In genomic region chr9:108991428-108992084, GRCm38 (mm10) we compare ENCODE assay signal across 8 mouse cellular contexts. TPM values are rescaled to one million over a fixed set of nuclear protein-coding genes. Genes with fewer than 3 reads are reported as not detected.
A peak's percentile ranks its signal among the peaks of the same experiment; 100 is the strongest.
DNase-seq lines count a peak whose midpoint lies in the region; ATAC-seq and TF ChIP-seq lines count a peak whose summit lies in the region.

TSS of gene Pfkfb4 (plus strand) at chr9:108991778.

- under 1% methylated on average over 31 of the region's 31 CpGs for WGBS in bone marrow, adult 2 months
- WGBS in embryonic facial prominence, embryonic 15.5 days = 2% methylated on average over 31 of the region's 31 CpGs
- WGBS in limb, embryonic 14.5 days = 2% methylated on average over 31 of the region's 31 CpGs
- under 1% methylated on average over 31 of the region's 31 CpGs for WGBS in midbrain, postnatal 0 days

- DNase-seq in 416B (ENCODE audit: low read depth) = peak; percentile 100
- peak; percentile 99 for DNase-seq in heart, adult 8-10 months (ENCODE audit: low spot score)
- DNase-seq in kidney, adult 9 months = peak; percentile 100
- DNase-seq in limb, embryonic 14.5 days (ENCODE audit: low spot score) = peak; percentile 100
- DNase-seq in midbrain, postnatal 0 days (ENCODE audit: low spot score) = peak; percentile 100
- peak; percentile 79 to 85 for DNase-seq in spleen, postnatal 14 days (ENCODE audit: low spot score in 2 of 2)

- H3K4me3 ChIP-seq in bone marrow, adult 2 months (replicated peaks; ENCODE audit: control insufficient read depth, low read depth, low read length) = peak within 1 kb of the TSS; percentile 82
- peak within 1 kb of the TSS; percentile 59 for H3K4me3 ChIP-seq in embryonic facial prominence, embryonic 15.5 days (replicated peaks)
- peak within 1 kb of the TSS; percentile 64 for H3K4me3 ChIP-seq in limb, embryonic 14.5 days (replicated peaks; ENCODE audit: low read length)
- peak within 1 kb of the TSS; percentile 58 for H3K4me3 ChIP-seq in midbrain, postnatal 0 days (ENCODE audit: low read depth, low read length)

- no peaks in the 10 kb centered on the region for H3K36me3 ChIP-seq in embryonic facial prominence, embryonic 15.5 days
- no peaks in the 10 kb centered on the region for H3K36me3 ChIP-seq in limb, embryonic 14.5 days (ENCODE audit: control insufficient read depth, insufficient read depth, low read length)
- H3K36me3 ChIP-seq in midbrain, postnatal 0 days (ENCODE audit: insufficient read depth, low read length) = no peaks in the 10 kb centered on the region

- no peaks in the 10 kb centered on the region for H3K27me3 ChIP-seq in embryonic facial prominence, embryonic 15.5 days
- no peaks in the 10 kb centered on the region for H3K27me3 ChIP-seq in limb, embryonic 14.5 days (ENCODE audit: control insufficient read depth, insufficient read depth, low read length)
- H3K27me3 ChIP-seq in midbrain, postnatal 0 days (ENCODE audit: insufficient read depth, low read length) = no peaks in the 10 kb centered on the region

- peak; percentile 94 for ATAC-seq in embryonic facial prominence, embryonic 15.5 days (ENCODE audit: insufficient number of reproducible peaks, low FRiP score, low TSS enrichment, low read depth)
- peak; percentile 94 for ATAC-seq in limb, embryonic 14.5 days (ENCODE audit: low FRiP score, low read depth)
- peak; percentile 95 for ATAC-seq in midbrain, postnatal 0 days (ENCODE audit: low FRiP score)

- H3K9ac ChIP-seq in embryonic facial prominence, embryonic 15.5 days = peak within 1 kb of the TSS; percentile 47
- peak within 1 kb of the TSS; percentile 64 for H3K9ac ChIP-seq in limb, embryonic 14.5 days (ENCODE audit: low read depth, low read length, severe bottlenecking)
- peak within 1 kb of the TSS; percentile 70 for H3K9ac ChIP-seq in midbrain, postnatal 0 days (replicated peaks; ENCODE audit: low read length, poor library complexity, severe bottlenecking)

- peak within 1 kb of the TSS; percentile 86 for H3K27ac ChIP-seq in bone marrow, adult 2 months (ENCODE audit: control insufficient read depth, insufficient read depth, low read depth, low read length, poor library complexity)
- peak within 1 kb of the TSS; percentile 94 for H3K27ac ChIP-seq in embryonic facial prominence, embryonic 15.5 days (replicated peaks)
- H3K27ac ChIP-seq in limb, embryonic 14.5 days (replicated peaks; ENCODE audit: low read depth, low read length) = peak within 1 kb of the TSS; percentile 83
- peak within 1 kb of the TSS; percentile 74 for H3K27ac ChIP-seq in midbrain, postnatal 0 days (ENCODE audit: low read depth, low read length)

- H3K4me2 ChIP-seq in embryonic facial prominence, embryonic 15.5 days (replicated peaks) = peak within 1 kb of the TSS; percentile 83
- peak within 1 kb of the TSS; percentile 90 for H3K4me2 ChIP-seq in limb, embryonic 14.5 days (replicated peaks; ENCODE audit: low read depth, low read length, severe bottlenecking)
- peak within 1 kb of the TSS; percentile 83 for H3K4me2 ChIP-seq in midbrain, postnatal 0 days (ENCODE audit: low read depth, low read length, poor library complexity, severe bottlenecking)

- peak; percentile 89 for TF ChIP-seq POLR2A in bone marrow, adult 2 months (IDR thresholded peaks at IDR 0.05; ENCODE audit: borderline replicate concordance, control insufficient read depth, low read depth, low read length)
- TF ChIP-seq POLR2A in limb, embryonic 14.5 days (IDR thresholded peaks at IDR 0.05; ENCODE audit: borderline replicate concordance, extremely low read depth, insufficient read depth, insufficient read length) = peak; percentile 61; the same call in 1 of the 2 replicates

- H3K4me1 ChIP-seq in bone marrow, adult 2 months (ENCODE audit: control insufficient read depth, insufficient read depth, low read length) = peaks cover 6% of the 10 kb centered on the region; the same call in 1 of the 2 replicates
- H3K4me1 ChIP-seq in embryonic facial prominence, embryonic 15.5 days = peaks cover 66% of the 10 kb centered on the region
- peaks cover 27% of the 10 kb centered on the region for H3K4me1 ChIP-seq in limb, embryonic 14.5 days (ENCODE audit: control insufficient read depth, insufficient read depth, low read length)
- H3K4me1 ChIP-seq in midbrain, postnatal 0 days (ENCODE audit: insufficient read depth, low read length) = peaks cover 6% of the 10 kb centered on the region; the same call in 1 of the 2 replicates

- no peaks in the 10 kb centered on the region for H3K9me3 ChIP-seq in embryonic facial prominence, embryonic 15.5 days (replicated peaks)
- no peaks in the 10 kb centered on the region for H3K9me3 ChIP-seq in limb, embryonic 14.5 days (ENCODE audit: control insufficient read depth, low read length)
- H3K9me3 ChIP-seq in midbrain, postnatal 0 days (ENCODE audit: low read length) = no peaks in the 10 kb centered on the region

- no peak for TF ChIP-seq CTCF in bone marrow, adult 2 months (IDR thresholded peaks at IDR 0.05; ENCODE audit: control insufficient read depth, insufficient read depth, low read length)
- no peak for TF ChIP-seq CTCF in midbrain, postnatal 0 days (IDR thresholded peaks at IDR 0.05)

RNA-seq across cellular contexts. Expression of gene Pfkfb4, which starts in this region (rescaled TPM):
- 15.4 and 35.2 TPM in 2 replicates for polyA plus RNA-seq in bone marrow, adult 2 months (2011; ENCODE audit: insufficient read depth, insufficient read length, low replicate concordance, missing spikeins)
- polyA plus RNA-seq in embryonic facial prominence, embryonic 15.5 days (2015; fragmentation: Nextera tagmentation; extraction: Ambion mirVana) = 14.0 and 14.9 TPM in 2 replicates
- total RNA-seq in heart, adult 8-10 months (2022) = 1 to 10 TPM; 1.4 to 2.1 (median 1.9) TPM
- 14.5 and 19.6 TPM in 2 replicates for polyA plus RNA-seq in limb, embryonic 14.5 days (2012; rRNA removed)
- 9.1 and 9.4 TPM in 2 replicates for polyA plus RNA-seq in limb, embryonic 14.5 days (2014; fragmentation: Nextera tagmentation; extraction: Ambion mirVana)
- total RNA-seq in midbrain, postnatal 0 days (2014; rRNA removed) = 46.1 and 51.7 TPM in 2 replicates
- polyA plus RNA-seq in midbrain, postnatal 0 days (2015; fragmentation: Nextera tagmentation; extraction: Ambion mirVana) = 24.1 and 28.6 TPM in 2 replicates

Comparison
In these comparisons a context has a peak if more than half of its experiments do, and no peak if none do; other contexts are left out.
1. Peak in every context shown above with its lines: DNase-seq, ATAC-seq, H3K4me3 ChIP-seq and H3K27ac ChIP-seq.
2. RNA of gene Pfkfb4 (total RNA-seq): 46.1 to 51.7 TPM in midbrain, postnatal 0 days; 1.4 to 2.1 TPM in heart, adult 8-10 months; every median in the first group is over 10 times any median in the second.